Mouse (Mus musculus) lung, postnatal 36 days (tissue): ENCODE results near the gene Aoc2.

Source experiments
- DNase-seq: peaks from one replicate; pipeline ENCODE4 v3.0.0; 2022; ENCODE audit warnings: mixed read lengths

The Aoc2 gene

DNA sequence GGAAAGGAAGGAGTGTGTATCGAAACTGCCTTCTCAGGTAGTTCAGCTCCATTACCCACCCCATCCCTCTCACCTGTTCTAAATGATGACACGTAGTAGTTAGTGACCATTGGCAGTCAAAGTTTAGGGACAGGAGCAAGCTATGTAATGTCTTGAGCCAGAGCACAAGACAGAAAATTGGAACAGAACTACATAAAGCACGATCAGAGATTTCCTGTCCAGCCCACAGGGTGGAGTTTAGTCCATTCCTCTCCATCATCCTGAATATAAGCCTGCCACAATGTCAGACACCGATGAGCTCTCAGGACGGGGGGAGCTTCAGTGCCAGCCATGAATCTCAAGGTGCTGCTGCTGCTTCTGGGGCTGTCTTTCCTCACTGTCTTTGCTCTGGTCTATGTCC, at the start of gene Aoc2:
Aoc2 (plus strand) TSS at position 301 of the 400 bp plus-strand sequence.
- no peak for DNase-seq

DNA sequence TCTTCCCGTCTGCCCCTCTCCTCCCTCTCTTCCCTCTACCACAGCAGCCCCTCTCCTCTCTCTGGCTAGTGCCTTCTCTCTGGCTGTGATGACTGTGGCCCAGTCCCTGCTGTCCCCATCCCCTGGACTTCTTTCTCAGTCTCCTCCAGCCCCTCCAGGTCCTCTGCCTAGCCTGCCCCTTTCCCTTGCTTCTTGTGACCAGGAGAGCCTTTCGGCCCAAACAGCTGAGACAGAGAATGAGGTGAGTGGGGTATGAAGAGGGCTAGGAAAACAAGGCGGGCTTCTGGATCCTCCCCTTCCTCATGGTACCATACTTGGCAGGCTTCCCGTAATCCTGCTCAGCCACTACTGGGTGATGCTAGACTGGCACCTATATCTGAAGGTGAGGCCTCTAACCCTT, 49.6 kb upstream of the Aoc2 start:
- DNase-seq, result no peak

DNA sequence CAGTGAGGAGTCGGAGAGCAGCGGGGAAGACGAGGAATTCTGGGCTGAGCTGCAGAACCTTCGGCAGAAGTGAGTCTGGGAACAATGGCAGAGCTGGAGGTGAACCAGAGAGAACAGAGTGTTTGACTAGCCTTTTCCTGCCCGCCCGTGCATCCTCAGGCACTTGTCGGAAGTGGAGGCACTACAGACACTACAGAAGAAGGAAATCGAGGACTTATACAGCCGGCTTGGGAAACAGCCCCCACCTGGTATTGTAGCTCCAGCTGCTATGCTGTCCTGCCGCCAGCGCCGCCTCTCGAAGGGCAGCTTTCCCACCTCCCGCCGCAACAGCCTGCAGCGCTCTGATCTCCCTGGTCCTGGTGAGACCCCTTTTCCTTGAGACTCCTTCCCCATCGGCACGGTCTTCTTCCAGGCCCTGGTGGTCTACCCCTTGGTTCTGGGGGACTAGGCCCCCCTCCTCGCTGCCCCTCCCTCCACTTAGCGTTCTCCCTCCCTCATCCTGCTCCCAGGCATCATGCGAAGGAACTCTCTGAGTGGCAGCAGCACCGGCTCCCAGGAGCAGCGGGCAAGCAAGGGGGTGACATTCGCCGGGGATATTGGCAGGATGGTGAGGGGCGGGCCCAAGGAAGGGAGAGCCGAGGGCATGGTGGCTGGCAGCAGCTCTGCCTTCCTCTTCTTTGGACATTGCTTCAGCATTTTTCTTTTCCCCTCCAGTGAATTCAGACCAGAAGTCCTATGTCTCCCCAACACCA, 48.4 kb upstream of the Aoc2 start:
- DNase-seq, result no peak

DNA sequence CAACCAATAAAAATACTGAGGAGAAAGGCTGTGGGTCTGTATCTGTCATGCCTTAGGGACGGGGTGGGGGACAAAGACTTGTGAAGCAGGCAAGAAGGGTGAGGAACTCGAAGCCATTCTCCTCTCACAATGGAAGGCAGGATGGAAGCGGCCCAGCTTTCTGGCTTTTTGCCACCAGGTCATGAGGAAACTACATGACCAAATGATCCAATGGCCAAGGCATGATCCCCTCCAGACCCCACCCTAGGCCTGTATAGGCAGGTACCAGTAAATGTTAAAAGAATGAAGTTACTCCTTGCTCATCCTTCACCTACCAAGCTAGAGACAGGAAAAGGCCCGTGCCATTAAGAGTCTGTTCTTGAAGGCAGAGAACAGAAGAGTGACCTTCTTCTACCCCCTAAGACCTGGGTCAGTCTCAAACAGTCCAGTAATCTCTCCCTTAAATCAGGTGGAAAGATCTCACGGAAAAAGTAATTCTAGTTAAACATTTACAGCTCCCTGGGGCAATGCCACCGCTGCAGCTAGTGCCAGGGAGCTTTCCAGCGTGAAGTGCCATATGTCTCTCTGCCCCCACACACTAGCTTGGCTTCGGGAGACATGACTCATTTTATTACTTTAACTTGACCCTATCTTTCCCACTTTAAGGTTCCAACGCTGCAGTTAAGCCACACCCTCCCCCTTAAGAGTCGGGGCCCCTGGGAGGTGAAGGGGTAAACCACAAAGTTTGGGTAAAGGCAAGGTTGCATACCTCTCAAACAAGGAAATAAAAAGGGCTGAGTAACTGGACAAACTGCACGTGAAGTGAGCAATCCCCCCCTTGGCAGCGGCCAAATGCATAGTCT, 47.3 kb upstream of the Aoc2 start:
- peak; percentile 65 for DNase-seq

DNA sequence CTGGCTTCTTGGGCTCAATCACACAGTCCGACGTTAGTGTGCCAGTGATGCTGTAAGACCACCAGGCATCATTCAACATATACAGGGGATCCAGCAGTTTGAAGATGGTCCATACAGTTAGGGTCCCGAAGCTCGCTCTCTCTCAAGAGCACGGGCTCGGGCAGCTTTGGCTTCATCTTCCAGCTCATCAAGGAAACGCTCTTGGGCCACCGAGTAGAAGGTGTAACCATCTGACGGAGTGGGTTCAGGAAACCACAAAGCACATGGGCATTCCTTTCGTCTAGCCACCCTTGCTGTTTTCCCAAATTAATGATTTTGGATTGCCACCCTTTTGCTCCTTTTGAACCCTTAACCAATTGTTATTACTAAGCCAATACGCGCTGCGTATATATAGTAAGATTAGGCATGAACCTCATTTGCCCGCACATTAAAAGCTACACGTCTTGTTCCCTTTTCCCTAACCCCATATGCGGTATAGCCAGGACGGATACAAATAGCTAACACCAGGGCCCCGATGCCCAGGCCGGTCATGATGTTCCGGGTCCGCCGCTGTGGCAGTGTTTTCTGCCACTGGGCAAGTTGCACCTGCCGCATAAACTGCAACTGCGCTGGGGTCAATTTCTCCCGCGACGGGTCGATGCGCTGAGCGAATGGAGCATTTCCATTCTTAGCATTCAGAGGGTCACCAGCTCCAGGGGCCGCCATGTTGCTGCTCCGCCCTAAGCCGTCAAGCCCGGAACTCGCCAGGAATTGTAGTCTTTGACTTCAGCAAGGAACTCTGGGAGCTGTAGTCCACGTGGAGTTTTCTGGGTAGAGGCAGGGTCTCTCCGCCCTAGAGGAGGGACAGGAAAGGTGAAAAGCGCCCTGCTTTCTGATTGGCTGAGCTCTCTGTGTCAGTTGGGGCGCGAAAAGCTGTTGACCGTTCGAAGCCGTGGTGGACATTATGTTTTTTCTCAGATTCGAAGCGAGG, 46.4 kb upstream of the Aoc2 start, which contains the start of the genes Cntd1 and Coa3:
Cntd1 (plus strand) TSS at position 790 of the 970 bp plus-strand sequence.
Coa3 (minus strand) TSS at position 892 of the 970 bp plus-strand sequence.
- DNase-seq, result peak; percentile 94

DNA sequence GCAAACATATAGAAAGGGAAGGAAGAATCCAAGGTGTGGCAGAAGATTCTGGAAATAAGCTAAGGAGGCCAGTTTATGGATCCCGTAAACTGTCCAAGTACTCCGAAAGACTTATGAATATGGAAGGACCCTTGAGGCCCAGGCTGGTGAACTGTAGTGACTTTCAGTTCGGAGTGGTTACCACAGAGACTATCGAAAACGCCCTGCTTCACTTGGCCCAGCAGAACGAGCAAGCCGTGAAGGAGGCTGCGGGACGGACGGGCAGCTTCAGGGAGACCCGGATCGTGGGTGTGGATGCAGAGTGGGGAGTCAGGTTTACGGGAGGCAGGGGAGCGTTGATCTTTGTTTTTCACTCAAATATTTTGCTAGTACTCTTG, 45.7 kb upstream of the Aoc2 start:
- no peak for DNase-seq

DNA sequence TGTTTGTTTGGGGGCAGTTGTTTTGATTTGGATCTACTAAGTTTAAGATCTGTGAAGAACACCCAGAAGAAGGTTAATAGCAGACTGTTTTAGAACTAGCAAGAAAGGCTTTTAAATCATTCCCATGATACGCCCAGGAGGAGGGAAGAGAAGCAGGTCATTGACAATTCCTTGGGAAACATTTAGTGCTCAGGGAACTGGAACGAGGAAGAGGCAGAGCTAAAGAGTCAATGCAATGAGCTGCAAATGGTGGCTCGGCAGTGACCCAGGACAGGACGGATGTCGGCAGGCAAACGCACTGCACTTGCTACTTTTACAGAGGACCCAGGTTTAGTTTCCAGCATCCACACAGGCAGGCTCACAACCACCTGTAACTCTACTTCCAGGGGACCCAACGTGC, 44.0 kb upstream of the Aoc2 start:
- no peak for DNase-seq

DNA sequence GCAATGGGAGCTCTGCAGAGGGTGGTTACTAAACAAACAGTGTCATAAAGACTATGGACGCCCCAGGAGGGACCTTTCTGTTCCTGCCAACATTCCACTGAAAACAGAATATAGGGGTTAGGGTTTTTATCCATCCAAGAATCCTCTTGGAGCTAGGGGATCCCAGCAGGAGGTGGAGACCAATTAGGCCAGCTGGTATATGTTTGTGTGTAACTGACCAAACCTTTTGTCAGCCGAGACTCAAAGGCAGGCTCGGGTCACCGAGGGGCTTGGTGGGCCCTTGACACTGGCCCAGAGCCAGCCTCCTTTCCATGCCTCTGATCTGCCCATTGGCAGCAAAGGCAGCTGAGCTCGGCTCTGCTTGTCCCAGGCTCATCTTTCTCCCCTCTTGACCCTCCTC, 42.0 kb upstream of the Aoc2 start:
- no peak for DNase-seq

DNA sequence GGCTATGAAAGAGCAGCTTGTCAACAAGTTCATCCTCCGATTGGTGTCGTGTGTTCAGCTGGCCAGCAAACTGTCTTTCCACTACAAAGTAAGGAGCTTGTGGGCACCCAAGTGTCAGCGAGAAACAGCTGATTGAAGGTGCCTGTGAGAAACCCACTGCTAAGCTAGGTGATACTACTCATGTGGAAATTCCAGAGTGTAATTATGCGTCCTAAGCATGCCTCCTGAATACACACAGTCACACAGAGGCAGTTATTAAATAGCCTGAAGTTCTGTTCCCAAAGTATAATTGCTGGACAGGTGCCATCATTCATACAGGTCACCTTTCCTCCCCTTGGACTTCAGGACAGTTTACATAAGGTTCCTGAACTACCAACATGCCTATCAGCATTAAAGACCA, 41.1 kb upstream of the Aoc2 start:
- DNase-seq, result no peak

DNA sequence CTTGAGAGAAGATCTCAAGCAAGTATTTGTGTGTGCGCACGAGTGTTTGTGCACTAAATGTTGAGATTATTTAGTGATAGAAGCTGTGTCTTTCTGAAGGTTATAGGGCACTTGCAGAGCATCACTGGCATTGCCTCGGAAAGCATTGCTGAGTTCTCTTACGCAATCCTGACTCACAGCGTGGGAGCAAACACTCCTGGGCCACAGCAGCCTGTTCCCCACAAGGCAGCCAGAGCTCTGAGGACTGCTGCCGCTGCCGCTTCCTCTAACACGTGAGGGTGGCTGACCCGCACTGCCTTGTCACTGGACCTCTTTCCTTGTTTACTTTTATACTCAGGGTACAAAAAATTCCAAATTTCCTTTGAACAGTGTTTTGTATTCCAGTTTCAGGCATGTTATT, 37.6 kb upstream of the Aoc2 start:
- peak; percentile 76 for DNase-seq

DNA sequence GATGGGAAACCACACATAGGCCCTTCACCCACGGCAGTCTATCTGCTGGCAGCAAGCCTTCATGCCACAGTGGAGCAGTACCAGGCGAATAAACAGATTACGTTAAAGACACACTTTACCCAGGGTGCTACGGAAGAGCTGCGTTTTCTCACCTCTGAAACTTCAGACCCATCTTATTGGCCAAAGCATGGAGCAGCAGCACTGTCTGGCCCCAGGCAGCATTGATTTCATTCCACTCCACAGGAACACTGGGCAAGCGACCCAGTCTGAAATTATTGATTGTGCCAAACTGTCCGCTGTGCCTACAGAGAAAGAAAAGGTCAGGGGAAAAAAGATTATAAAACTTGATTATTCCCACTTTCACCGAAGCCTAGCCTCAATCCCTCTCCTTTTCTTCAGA, 33.6 kb upstream of the Aoc2 start:
- no peak for DNase-seq

DNA sequence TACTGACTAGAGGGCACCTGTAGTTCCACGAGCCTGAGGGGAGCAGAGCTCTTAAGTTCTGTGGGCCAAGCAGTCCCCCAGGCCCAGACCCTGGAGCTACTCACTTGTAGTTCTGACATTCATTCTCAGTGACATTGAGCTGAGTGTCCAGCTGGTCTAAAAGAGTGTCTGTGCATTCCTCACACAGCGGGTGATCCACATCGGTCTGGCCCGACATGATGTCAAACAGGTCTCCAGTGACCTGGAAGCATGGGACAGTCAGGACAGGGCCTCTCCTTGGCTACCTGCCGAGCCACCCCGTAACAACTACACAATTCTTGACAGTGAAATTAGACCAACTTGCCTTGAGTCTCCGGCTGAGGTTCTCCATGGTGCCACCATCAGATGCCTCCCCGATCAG, 29.7 kb upstream of the Aoc2 start:
- no peak for DNase-seq

DNA sequence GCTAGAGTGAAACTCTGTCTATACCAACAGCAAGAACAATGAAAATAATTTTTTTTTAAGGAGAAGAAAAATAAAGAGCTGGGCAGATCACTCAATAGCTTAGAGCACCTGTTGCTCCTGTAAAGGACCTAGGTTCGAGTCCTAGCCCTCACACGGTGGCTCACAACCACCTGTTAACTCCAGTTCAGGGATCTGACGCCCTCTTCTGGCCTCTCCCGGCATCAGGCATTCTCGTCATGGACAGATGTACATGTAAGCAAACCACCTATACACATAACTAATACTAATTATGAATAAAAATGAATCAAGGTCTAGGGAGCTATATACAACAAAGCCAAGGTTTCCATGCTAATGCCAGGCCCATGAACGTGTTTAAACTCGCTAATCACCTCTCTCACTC, 24.0 kb upstream of the Aoc2 start:
- no peak for DNase-seq

DNA sequence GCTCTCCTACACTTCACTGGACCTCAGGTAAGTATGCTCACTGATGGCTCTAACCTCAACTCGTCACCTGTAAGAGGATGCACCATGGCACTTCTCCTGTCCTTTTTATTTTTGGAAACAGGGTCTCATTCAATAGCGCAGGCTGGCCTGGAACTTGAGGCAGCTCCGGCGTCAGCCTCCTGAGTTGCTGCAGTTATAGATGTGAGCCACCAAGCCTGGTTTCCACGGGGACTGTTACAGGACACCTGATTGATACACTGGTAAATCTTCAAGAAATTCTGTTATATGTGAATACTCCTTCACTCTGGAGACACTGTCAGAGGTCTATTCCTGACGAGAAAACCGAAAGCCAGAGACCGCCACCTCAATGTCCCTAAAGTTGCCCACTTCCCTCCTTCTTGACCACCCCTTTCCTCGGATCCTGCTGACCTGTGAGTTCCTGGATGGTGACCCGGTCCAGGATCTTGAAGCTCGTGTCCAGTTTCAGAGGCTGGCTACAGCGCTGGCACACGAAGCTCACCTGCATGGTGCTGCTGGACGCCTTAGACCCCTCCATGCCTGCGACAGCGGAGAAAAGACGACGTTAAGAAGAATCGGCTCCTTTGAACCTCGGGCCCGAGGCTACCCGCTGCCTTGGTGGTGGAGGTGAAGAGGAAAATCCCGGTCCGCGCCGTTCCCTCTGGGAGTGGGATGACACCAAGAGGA, 23.4 kb upstream of the Aoc2 start:
- no peak for DNase-seq

DNA sequence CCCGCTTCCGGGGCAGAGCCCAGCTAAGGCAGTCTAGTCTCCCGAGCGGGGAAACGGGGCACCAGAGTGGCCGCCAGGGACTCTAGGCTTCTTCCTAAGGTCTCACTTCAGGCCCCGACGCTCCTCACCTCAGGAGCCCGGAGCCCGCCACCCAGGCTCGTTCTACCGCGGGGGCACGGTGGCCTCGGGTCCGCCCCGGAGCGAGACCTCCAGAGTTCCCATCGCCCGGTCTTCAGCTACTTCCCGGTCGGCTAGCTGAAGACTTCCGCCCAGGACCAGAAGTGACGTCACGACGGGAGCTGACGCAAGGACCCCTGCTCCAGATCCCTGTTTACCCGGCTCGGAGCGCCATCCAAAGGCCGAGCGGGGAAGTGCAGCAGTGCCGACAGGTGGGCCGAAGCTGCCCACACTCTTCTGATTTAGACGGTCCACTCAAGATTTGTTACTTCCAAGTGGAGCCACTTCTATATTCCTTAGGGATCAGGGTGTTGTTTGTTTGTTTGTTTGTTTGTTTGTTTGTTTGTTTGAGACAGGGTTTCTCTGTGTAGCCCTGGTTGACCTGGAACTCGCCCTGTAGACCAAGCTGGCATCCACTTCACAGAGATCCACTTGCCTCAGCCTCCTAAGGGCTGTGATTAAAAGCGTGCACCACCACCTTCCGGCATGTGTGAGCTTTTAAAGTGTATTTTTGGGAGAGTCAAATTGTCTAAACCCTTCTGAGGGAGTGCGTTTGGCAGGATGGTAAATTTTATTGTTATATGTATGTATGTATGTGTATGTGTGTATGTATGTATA, 22.7 kb upstream of the Aoc2 start, which contains the start of gene Becn1:
Becn1 (minus strand) TSS at position 283 of the 795 bp plus-strand sequence.
- DNase-seq, result peak; percentile 99

DNA sequence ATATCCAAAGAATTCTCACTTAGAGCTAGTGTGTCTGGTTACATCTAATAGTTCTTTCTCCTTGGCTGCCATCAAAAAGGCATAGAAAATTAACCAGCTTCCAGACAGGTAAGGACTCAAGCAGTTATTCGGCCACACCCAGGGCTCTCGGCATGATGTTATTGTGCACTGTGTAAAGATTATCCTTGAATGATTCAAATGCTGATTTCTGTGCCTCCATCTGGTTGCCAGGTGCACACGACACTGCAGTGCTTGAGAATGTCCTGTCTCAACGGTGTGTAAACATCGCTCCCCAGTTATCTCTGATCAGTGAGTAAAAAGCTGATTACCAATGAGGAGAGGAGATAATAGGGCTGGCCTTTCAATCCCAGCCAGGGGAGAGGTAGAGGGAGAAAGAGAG, 17.1 kb upstream of the Aoc2 start:
- DNase-seq, result no peak

DNA sequence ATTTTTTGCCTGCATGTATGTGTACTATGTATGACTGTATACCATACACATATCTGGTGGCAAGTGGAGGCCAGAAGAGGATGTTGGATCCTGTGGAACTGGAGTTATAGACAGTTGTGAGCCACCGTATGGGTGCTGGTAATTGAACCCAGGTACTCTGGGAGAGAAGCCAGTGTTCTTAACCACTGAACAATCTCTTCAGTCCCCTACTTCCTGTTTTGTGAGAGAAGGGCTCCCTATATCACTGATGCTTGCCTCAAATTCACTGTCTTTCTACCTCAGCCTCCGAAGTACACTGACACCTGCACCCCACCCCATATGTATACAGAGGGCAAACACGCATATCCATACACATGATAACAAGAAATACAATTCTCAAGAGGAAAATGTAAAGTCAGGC, 13.8 kb upstream of the Aoc2 start:
- DNase-seq, result no peak

DNA sequence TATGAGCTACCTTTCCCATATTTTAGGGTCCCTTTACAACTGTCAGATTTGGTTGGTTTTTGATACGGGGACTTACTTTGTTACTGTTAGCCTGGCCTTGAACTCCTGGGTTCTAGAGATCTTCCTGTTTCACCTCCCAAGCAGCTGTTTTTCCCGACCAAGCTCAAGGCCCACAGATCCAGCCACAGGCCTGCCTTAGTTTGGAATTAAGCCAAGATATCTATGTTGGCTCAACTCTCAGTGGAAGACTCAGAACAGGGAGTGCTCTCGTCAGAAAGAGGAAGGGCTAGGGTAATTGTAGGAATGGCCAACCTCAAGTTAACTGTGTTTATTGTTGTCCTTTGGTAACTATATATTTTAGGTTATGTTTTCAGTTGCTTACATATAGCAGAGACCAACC, 12.7 kb upstream of the Aoc2 start:
- DNase-seq, result no peak

DNA sequence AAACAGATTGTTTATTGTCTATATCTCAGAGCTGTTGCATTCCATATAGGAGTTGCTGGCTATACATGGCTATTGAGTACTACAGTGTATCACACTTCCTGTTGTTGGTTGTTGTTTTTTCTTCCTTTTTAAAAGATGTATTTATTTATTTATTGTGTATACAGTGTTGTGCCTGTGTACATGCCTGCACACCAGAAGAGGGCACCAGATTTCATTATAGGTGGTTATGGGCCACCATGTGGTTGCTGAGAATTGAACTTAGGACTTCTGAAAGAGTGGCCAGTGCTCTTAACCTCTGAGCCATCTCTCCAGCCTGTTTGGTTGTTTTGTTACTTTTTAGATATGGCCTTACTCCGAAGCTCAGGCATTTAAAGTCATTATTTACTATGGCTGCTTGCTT, 10.3 kb upstream of the Aoc2 start:
- no peak for DNase-seq

DNA sequence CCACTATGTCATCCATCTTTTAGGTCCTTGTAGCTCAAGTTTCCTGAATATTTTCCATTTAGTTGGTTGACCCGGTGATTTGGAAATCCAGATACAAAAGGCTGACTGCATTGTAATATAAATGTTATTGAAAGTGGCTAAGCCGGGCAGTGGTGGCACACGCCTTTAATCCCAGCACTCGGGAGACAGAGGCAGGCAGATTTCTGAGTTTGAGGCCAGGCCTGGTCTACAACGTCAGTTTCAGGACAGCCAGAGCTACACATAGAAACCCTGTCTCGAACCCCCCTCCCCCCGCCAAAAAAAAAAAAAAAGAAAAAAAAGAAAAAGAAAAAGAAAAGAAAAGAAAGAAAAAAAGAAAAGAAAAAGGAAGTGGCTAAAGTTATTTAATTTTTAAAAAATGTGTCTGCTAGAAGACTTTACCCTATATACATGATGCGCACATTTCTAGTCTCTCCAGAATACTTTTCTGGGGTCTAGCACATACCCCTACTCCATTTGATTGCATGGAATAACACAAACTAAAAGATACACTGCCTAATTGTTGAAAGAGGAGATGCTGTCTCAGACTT, 9.7 kb upstream of the Aoc2 start:
- no peak for DNase-seq
